In the genomic region with DNA sequence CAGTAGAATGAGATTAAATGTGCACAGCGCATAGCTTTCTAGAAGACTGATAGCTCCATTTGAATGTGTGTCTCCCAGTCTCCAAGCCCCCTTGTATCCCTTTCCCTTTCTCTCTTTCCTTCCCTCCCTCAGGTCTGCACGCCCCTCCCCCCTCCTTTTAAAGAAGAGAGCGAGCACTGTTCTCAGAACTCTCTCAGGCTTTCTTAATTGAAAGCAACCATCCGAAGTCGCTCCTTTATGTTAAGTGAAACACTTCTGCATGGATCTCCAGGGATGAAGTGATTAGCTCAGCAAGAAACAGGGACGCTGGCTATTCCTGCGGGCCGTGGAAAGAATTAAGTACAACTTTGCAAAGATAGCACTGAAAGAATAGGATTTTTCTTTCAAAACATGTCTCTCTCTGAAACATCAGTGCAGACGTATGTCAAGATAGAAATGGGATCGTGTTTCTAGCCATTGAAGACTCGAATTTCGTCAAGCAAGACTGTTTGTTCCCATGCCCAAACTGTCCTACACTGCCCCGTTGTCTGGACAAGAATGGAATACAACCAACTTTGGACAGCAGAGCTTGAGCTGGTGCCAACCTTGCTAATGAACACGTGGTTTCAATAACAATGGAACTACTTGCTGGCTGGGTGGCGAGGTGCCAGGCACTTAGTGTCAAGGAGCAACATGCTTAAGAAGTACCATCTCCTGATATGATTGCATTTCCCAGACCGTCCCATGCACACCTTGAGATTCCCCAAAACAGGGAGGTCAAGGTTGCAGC, we compare ENCODE assay signal across 9 mouse cellular contexts.
A peak's percentile ranks its signal among the peaks of the same experiment; 100 is the strongest.
DNase-seq lines count a peak whose midpoint lies in the region; ATAC-seq and TF ChIP-seq lines count a peak whose summit lies in the region.
"Had no signal": no experiment of that assay in that cellular context is flagged by ENCODE, and none has a peak within 500 bp of the region (broad histone marks: within the 10 kb centered on the region; RNA-seq: fewer than 3 reads in every experiment).

No protein-coding gene starts in this region.

- no peak for ATAC-seq in midbrain, embryonic 11.5 days (ENCODE audit: low FRiP score)
- ATAC-seq in forebrain, embryonic 12.5 days (ENCODE audit: low FRiP score), result peak; percentile 86
- ATAC-seq in limb, embryonic 14.5 days (ENCODE audit: low FRiP score, low read depth), result peak; percentile 53
- ATAC-seq in liver, embryonic 12.5 days, result no peak

- H3K9ac ChIP-seq in midbrain, embryonic 11.5 days (ENCODE audit: low read length), result no peak overlapping the region
- no peak overlapping the region for H3K9ac ChIP-seq in forebrain, embryonic 12.5 days
- no peak overlapping the region for H3K9ac ChIP-seq in limb, embryonic 14.5 days (ENCODE audit: low read depth, low read length, severe bottlenecking)
- no peak overlapping the region for H3K9ac ChIP-seq in liver, embryonic 12.5 days
- H3K9ac ChIP-seq: liver, embryonic 15.5 days had no signal

- 36% methylated on average over 16 of the region's 16 CpGs for WGBS in midbrain, embryonic 10.5 days
- 31% methylated on average over 16 of the region's 16 CpGs for WGBS in midbrain, embryonic 11.5 days
- WGBS in forebrain, embryonic 12.5 days, result 11% methylated on average over 16 of the region's 16 CpGs
- WGBS in limb, embryonic 14.5 days, result 36% methylated on average over 16 of the region's 16 CpGs
- WGBS in liver, embryonic 12.5 days (ENCODE audit: insufficient replicate concordance), result 68% methylated on average over 16 of the region's 16 CpGs

- no peak overlapping the region for H3K4me2 ChIP-seq in midbrain, embryonic 11.5 days
- H3K4me2 ChIP-seq in forebrain, embryonic 12.5 days, result peak overlapping the region; percentile 38
- H3K4me2 ChIP-seq in limb, embryonic 14.5 days (replicated peaks; ENCODE audit: low read depth, low read length, severe bottlenecking), result peak overlapping the region; percentile 18; the same call in 1 of the 2 replicates
- H3K4me2 ChIP-seq in liver, embryonic 12.5 days, result no peak overlapping the region
- H3K4me2 ChIP-seq: liver, embryonic 15.5 days had no signal

- no peaks in the 10 kb centered on the region for H3K36me3 ChIP-seq in midbrain, embryonic 10.5 days
- no peaks in the 10 kb centered on the region for H3K36me3 ChIP-seq in midbrain, embryonic 11.5 days (ENCODE audit: control insufficient read depth, insufficient read depth, low read length)
- no peaks in the 10 kb centered on the region for H3K36me3 ChIP-seq in forebrain, embryonic 12.5 days (replicated peaks)
- no peaks in the 10 kb centered on the region for H3K36me3 ChIP-seq in limb, embryonic 14.5 days (ENCODE audit: control insufficient read depth, insufficient read depth, low read length)
- H3K36me3 ChIP-seq in liver, embryonic 12.5 days, result no peaks in the 10 kb centered on the region
- H3K36me3 ChIP-seq: liver, embryonic 15.5 days had no signal

- no peaks in the 10 kb centered on the region for H3K27me3 ChIP-seq in midbrain, embryonic 10.5 days (ENCODE audit: low read depth, poor library complexity, severe bottlenecking)
- H3K27me3 ChIP-seq in midbrain, embryonic 11.5 days (ENCODE audit: control insufficient read depth, insufficient read depth, low read length), result no peaks in the 10 kb centered on the region
- no peaks in the 10 kb centered on the region for H3K27me3 ChIP-seq in forebrain, embryonic 12.5 days
- H3K27me3 ChIP-seq in limb, embryonic 14.5 days (ENCODE audit: control insufficient read depth, insufficient read depth, low read length), result no peaks in the 10 kb centered on the region
- no peaks in the 10 kb centered on the region for H3K27me3 ChIP-seq in liver, embryonic 12.5 days (replicated peaks)
- H3K27me3 ChIP-seq: liver, embryonic 15.5 days had no signal

- no peak for TF ChIP-seq POLR2A in limb, embryonic 14.5 days (IDR thresholded peaks at IDR 0.05; ENCODE audit: borderline replicate concordance, extremely low read depth, insufficient read depth, insufficient read length)

- peaks cover 26% of the 10 kb centered on the region for H3K4me1 ChIP-seq in midbrain, embryonic 10.5 days
- peaks cover 16% of the 10 kb centered on the region for H3K4me1 ChIP-seq in midbrain, embryonic 11.5 days (ENCODE audit: control insufficient read depth, insufficient read depth, low read length)
- peaks cover 27% of the 10 kb centered on the region for H3K4me1 ChIP-seq in forebrain, embryonic 12.5 days
- H3K4me1 ChIP-seq in limb, embryonic 14.5 days (ENCODE audit: control insufficient read depth, insufficient read depth, low read length), result peaks cover 10% of the 10 kb centered on the region
- H3K4me1 ChIP-seq in liver, embryonic 12.5 days, result no peaks in the 10 kb centered on the region
- H3K4me1 ChIP-seq: liver, embryonic 15.5 days had no signal

- DNase-seq in midbrain, embryonic 10.5 days (ENCODE audit: low spot score), result peak; percentile 22
- DNase-seq in midbrain, embryonic 11.5 days (ENCODE audit: low spot score, missing footprints), result no peak
- DNase-seq in kidney, postnatal 14 days, result peak; percentile 79
- peak; percentile 39 for DNase-seq in limb, embryonic 14.5 days (ENCODE audit: low spot score)
- peak; percentile 44 for DNase-seq in ovary, postnatal 36 days (ENCODE audit: low spot score)
- DNase-seq in spleen, adult 12 weeks (ENCODE audit: low spot score), result no peak

- 0 out of 2 replicates have a peak overlapping the region, but pooled peaks have one; percentile 20 for H3K4me3 ChIP-seq in midbrain, embryonic 10.5 days
- H3K4me3 ChIP-seq in midbrain, embryonic 11.5 days (ENCODE audit: low read depth, low read length), result no peak overlapping the region
- no peak overlapping the region for H3K4me3 ChIP-seq in forebrain, embryonic 12.5 days (replicated peaks)
- no peak overlapping the region for H3K4me3 ChIP-seq in limb, embryonic 14.5 days (replicated peaks; ENCODE audit: low read length)
- H3K4me3 ChIP-seq in liver, embryonic 12.5 days, result no peak overlapping the region
- H3K4me3 ChIP-seq: liver, embryonic 15.5 days had no signal

- H3K27ac ChIP-seq in midbrain, embryonic 10.5 days (replicated peaks), result 0 out of 2 replicates have a peak overlapping the region, but pooled peaks have one; percentile 55
- no peak overlapping the region for H3K27ac ChIP-seq in midbrain, embryonic 11.5 days (ENCODE audit: low read depth, low read length)
- H3K27ac ChIP-seq in forebrain, embryonic 12.5 days, result peak overlapping the region; percentile 76
- no peak overlapping the region for H3K27ac ChIP-seq in limb, embryonic 14.5 days (replicated peaks; ENCODE audit: low read depth, low read length)
- H3K27ac ChIP-seq in liver, embryonic 12.5 days, result no peak overlapping the region
- H3K27ac ChIP-seq: liver, embryonic 15.5 days had no signal

- no peaks in the 10 kb centered on the region for H3K9me3 ChIP-seq in midbrain, embryonic 10.5 days (replicated peaks)
- no peaks in the 10 kb centered on the region for H3K9me3 ChIP-seq in midbrain, embryonic 11.5 days (ENCODE audit: control insufficient read depth, low read length)
- no peaks in the 10 kb centered on the region for H3K9me3 ChIP-seq in forebrain, embryonic 12.5 days
- no peaks in the 10 kb centered on the region for H3K9me3 ChIP-seq in limb, embryonic 14.5 days (ENCODE audit: control insufficient read depth, low read length)
- no peaks in the 10 kb centered on the region for H3K9me3 ChIP-seq in liver, embryonic 12.5 days (replicated peaks)
- H3K9me3 ChIP-seq: liver, embryonic 15.5 days had no signal

Comparison
In these comparisons a context has a peak if more than half of its experiments do, and no peak if none do; other contexts are left out.
1. DNase-seq: peak in midbrain, embryonic 10.5 days (single experiment), kidney, postnatal 14 days (single experiment), limb, embryonic 14.5 days (single experiment) and ovary, postnatal 36 days (single experiment); none in midbrain, embryonic 11.5 days (single experiment) and spleen, adult 12 weeks (single experiment).
2. H3K27ac ChIP-seq: peak in midbrain, embryonic 10.5 days (single experiment) and forebrain, embryonic 12.5 days (single experiment); none in midbrain, embryonic 11.5 days (single experiment), limb, embryonic 14.5 days (single experiment) and liver, embryonic 12.5 days (single experiment).
3. ATAC-seq: peak in forebrain, embryonic 12.5 days (single experiment) and limb, embryonic 14.5 days (single experiment); none in midbrain, embryonic 11.5 days (single experiment) and liver, embryonic 12.5 days (single experiment).
4. H3K4me2 ChIP-seq: peak in forebrain, embryonic 12.5 days (single experiment) and limb, embryonic 14.5 days (single experiment); none in midbrain, embryonic 11.5 days (single experiment) and liver, embryonic 12.5 days (single experiment).